Mouse (Mus musculus) right cerebral cortex, postnatal 4 days (tissue): ENCODE measurements around the gene Palld.

ENCODE experiments used
- DNase-seq: peaks from one replicate; pipeline ENCODE4 v3.0.0-alpha.2; 2022

The Palld gene

GRCm38 (mm10) chr8:61539828-61540500 is 362.5 kb downstream of the Palld start:
- peak; percentile 93 for DNase-seq

- no peak for DNase-seq
Measured at GRCm38 (mm10) chr8:61537471-61537870, 365.0 kb downstream of the Palld start.

GRCm38 (mm10) chr8:61535472-61535871 is 367.0 kb downstream of the Palld start:
- no peak for DNase-seq

GRCm38 (mm10) chr8:61533356-61533926 is 369.0 kb downstream of the Palld start:
- no peak for DNase-seq

- no peak for DNase-seq
Measured at GRCm38 (mm10) chr8:61532831-61533230, 369.7 kb downstream of the Palld start.

GRCm38 (mm10) chr8:61531944-61532795 is 370.3 kb downstream of the Palld start:
- DNase-seq, result no peak

GRCm38 (mm10) chr8:61528642-61529041 is 373.8 kb downstream of the Palld start:
- DNase-seq, result no peak

- no peak for DNase-seq
Measured at GRCm38 (mm10) chr8:61528197-61528596, 374.3 kb downstream of the Palld start.

GRCm38 (mm10) chr8:61527037-61527436 is 375.5 kb downstream of the Palld start:
- no peak for DNase-seq

- peak; percentile 60 for DNase-seq
Measured at GRCm38 (mm10) chr8:61522132-61522531, 380.4 kb downstream of the Palld start.

- DNase-seq, result no peak
Measured at GRCm38 (mm10) chr8:61517502-61518185, 384.8 kb downstream of the Palld start.

GRCm38 (mm10) chr8:61516745-61517501 is 385.6 kb downstream of the Palld start:
- DNase-seq, result no peak

GRCm38 (mm10) chr8:61515931-61516744 is 386.4 kb downstream of the Palld start:
- peak; percentile 93 for DNase-seq

GRCm38 (mm10) chr8:61515110-61515930 is 387.2 kb downstream of the Palld start:
- no peak for DNase-seq

- DNase-seq, result no peak
Measured at GRCm38 (mm10) chr8:61502277-61502676, 400.2 kb downstream of the Palld start.

- no peak for DNase-seq
Measured at GRCm38 (mm10) chr8:61500914-61501313, 401.6 kb downstream of the Palld start.

GRCm38 (mm10) chr8:61499035-61499434 is 403.5 kb downstream of the Palld start:
- DNase-seq, result no peak

GRCm38 (mm10) chr8:61497110-61497509 is 405.4 kb downstream of the Palld start:
- DNase-seq, result no peak

GRCm38 (mm10) chr8:61488631-61489030 is 413.9 kb downstream of the Palld start:
- no peak for DNase-seq

GRCm38 (mm10) chr8:61487597-61488156 is 414.8 kb downstream of the Palld start, which contains the start of gene Cbr4:
Gene Cbr4, plus strand, starts transcription at chr8:61487734.
- peak; percentile 77 for DNase-seq
